21 mouse cellular contexts compared by ENCODE assay signal in the genomic region with DNA sequence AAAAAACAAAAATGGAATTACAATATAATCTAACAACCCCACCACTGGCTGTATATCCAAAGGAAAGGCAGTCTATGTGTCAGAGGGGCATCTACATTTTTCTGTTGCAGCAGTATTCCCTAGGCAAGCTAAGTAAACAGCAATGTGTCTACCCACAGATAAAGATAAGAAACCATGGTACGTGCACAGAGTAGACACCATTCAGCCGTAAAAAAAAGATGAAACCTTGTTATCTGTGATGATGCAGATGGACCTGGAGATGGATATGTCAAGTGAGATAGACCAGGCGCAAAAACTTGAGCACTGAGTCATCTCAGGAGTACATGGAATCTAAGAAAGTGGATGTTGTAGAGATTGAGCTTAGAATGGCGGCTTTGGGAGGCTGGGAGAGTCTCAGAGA. TPM values are rescaled to one million over a fixed set of nuclear protein-coding genes. Genes with fewer than 3 reads are reported as not detected.
A peak's percentile ranks its signal among the peaks of the same experiment; 100 is the strongest.
DNase-seq lines count a peak whose midpoint lies in the region; ATAC-seq and TF ChIP-seq lines count a peak whose summit lies in the region.
"Had no signal": no experiment of that assay in that cellular context is flagged by ENCODE, and none has a peak within 500 bp of the region (broad histone marks: within the 10 kb centered on the region; RNA-seq: fewer than 3 reads in every experiment).

No protein-coding gene starts in this region.

- TF ChIP-seq CTCF in forebrain, postnatal 0 days (IDR thresholded peaks at IDR 0.05; ENCODE audit: low read depth) = no peak

- no peaks in the 10 kb centered on the region for H3K4me1 ChIP-seq in liver, embryonic 11.5 days (replicated peaks; ENCODE audit: control insufficient read depth, insufficient read depth, low read length)
- 0 out of 2 replicates have a peak, but pooled peaks cover 4% of the 10 kb centered on the region for H3K4me1 ChIP-seq in liver, embryonic 12.5 days
- no peaks in the 10 kb centered on the region for H3K4me1 ChIP-seq in liver, embryonic 16.5 days (ENCODE audit: control insufficient read depth, low read depth, low read length)
- no peaks in the 10 kb centered on the region for H3K4me1 ChIP-seq in forebrain, postnatal 0 days (ENCODE audit: insufficient read depth)

- no peak overlapping the region for H3K9ac ChIP-seq in liver, embryonic 11.5 days (ENCODE audit: low read depth, low read length)
- no peak overlapping the region for H3K9ac ChIP-seq in liver, embryonic 12.5 days
- no peak overlapping the region for H3K9ac ChIP-seq in liver, embryonic 16.5 days (ENCODE audit: low read depth, low read length)
- H3K9ac ChIP-seq in forebrain, postnatal 0 days = no peak overlapping the region
- H3K9ac ChIP-seq: embryonic facial prominence, embryonic 13.5 days; forebrain, embryonic 12.5 days; heart, embryonic 12.5 days had no signal

- no peak for DNase-seq in liver, embryonic 11.5 days (ENCODE audit: low spot score)
- DNase-seq in liver = no peak
- no peak for DNase-seq in spleen, adult 12 weeks (ENCODE audit: low spot score)
- no peak for DNase-seq in ovary, postnatal 36 days (ENCODE audit: low spot score)
- DNase-seq in forebrain, postnatal 0 days = no peak
- DNase-seq: adrenal gland, postnatal 14 days; cerebellum, adult 18-20 months; cerebellum, adult 9-11 months; cerebellum, postnatal 36 days; gastrocnemius, postnatal 14 days; heart, adult 2 months had no signal

- peak; percentile 83 for ATAC-seq in liver, embryonic 11.5 days (replicated peaks; ENCODE audit: low FRiP score)
- peak; percentile 70 for ATAC-seq in liver, embryonic 12.5 days
- peak; percentile 62 for ATAC-seq in liver, embryonic 16.5 days (ENCODE audit: low read depth)
- ATAC-seq in forebrain, postnatal 0 days = no peak
- ATAC-seq: activated CD4-positive, CD25-positive, alpha-beta regulatory T cell, adult 4 months; forebrain, embryonic 16.5 days; hindbrain, embryonic 16.5 days; Patski had no signal

- H3K4me3 ChIP-seq in liver, embryonic 11.5 days (ENCODE audit: low read depth, low read length) = no peak overlapping the region
- H3K4me3 ChIP-seq in liver, embryonic 12.5 days = no peak overlapping the region
- H3K4me3 ChIP-seq in liver, embryonic 16.5 days (ENCODE audit: low read depth, low read length) = no peak overlapping the region
- no peak overlapping the region for H3K4me3 ChIP-seq in forebrain, postnatal 0 days (ENCODE audit: low read depth, low read length)
- H3K4me3 ChIP-seq: embryonic facial prominence, embryonic 13.5 days; forebrain, embryonic 12.5 days; heart, adult 2 months; heart, embryonic 12.5 days had no signal

- H3K4me2 ChIP-seq in liver, embryonic 11.5 days = no peak overlapping the region
- H3K4me2 ChIP-seq in liver, embryonic 12.5 days = no peak overlapping the region
- no peak overlapping the region for H3K4me2 ChIP-seq in liver, embryonic 16.5 days (ENCODE audit: low read depth, low read length)
- no peak overlapping the region for H3K4me2 ChIP-seq in forebrain, postnatal 0 days (ENCODE audit: low read depth)
- H3K4me2 ChIP-seq: embryonic facial prominence, embryonic 13.5 days; forebrain, embryonic 12.5 days; heart, embryonic 12.5 days had no signal

- 30% methylated on average over 4 of the region's 4 CpGs for WGBS in liver, embryonic 11.5 days
- 17% methylated on average over 4 of the region's 4 CpGs for WGBS in liver, embryonic 12.5 days (ENCODE audit: insufficient replicate concordance)
- WGBS in liver, embryonic 16.5 days (ENCODE audit: insufficient replicate concordance) = 26% methylated on average over 4 of the region's 4 CpGs
- WGBS in forebrain, postnatal 0 days = 88% methylated on average over 4 of the region's 4 CpGs

- no peak overlapping the region for H3K27ac ChIP-seq in liver, embryonic 11.5 days (ENCODE audit: low read depth, low read length)
- H3K27ac ChIP-seq in liver, embryonic 12.5 days = no peak overlapping the region
- no peak overlapping the region for H3K27ac ChIP-seq in liver, embryonic 16.5 days (ENCODE audit: low read length)
- no peak overlapping the region for H3K27ac ChIP-seq in forebrain, postnatal 0 days (ENCODE audit: low read depth, low read length)
- H3K27ac ChIP-seq: embryonic facial prominence, embryonic 13.5 days; forebrain, embryonic 12.5 days; heart, adult 2 months had no signal

- H3K27me3 ChIP-seq in liver, embryonic 11.5 days (replicated peaks; ENCODE audit: control insufficient read depth, insufficient read depth, low read length) = no peaks in the 10 kb centered on the region
- peaks cover 6% of the 10 kb centered on the region; the same call in 1 of the 2 replicates for H3K27me3 ChIP-seq in liver, embryonic 12.5 days (replicated peaks)
- no peaks in the 10 kb centered on the region for H3K27me3 ChIP-seq in liver, embryonic 16.5 days (ENCODE audit: control insufficient read depth, insufficient read depth, low read depth, low read length)
- no peaks in the 10 kb centered on the region for H3K27me3 ChIP-seq in forebrain, postnatal 0 days (ENCODE audit: insufficient read depth, low read length)
- H3K27me3 ChIP-seq: CH12.LX; embryonic facial prominence, embryonic 13.5 days; forebrain, embryonic 12.5 days; heart, embryonic 12.5 days had no signal

- H3K9me3 ChIP-seq in liver, embryonic 11.5 days (ENCODE audit: control insufficient read depth, low read length) = no peaks in the 10 kb centered on the region
- no peaks in the 10 kb centered on the region for H3K9me3 ChIP-seq in liver, embryonic 12.5 days (replicated peaks)
- no peaks in the 10 kb centered on the region for H3K9me3 ChIP-seq in liver, embryonic 16.5 days (replicated peaks; ENCODE audit: control insufficient read depth, low read length)
- no peaks in the 10 kb centered on the region for H3K9me3 ChIP-seq in forebrain, postnatal 0 days (ENCODE audit: low read length)
- H3K9me3 ChIP-seq: embryonic facial prominence, embryonic 13.5 days; forebrain, embryonic 12.5 days; heart, embryonic 12.5 days had no signal

- no peaks in the 10 kb centered on the region for H3K36me3 ChIP-seq in liver, embryonic 11.5 days (ENCODE audit: control insufficient read depth, insufficient read depth, low read length)
- no peaks in the 10 kb centered on the region for H3K36me3 ChIP-seq in liver, embryonic 12.5 days
- H3K36me3 ChIP-seq in liver, embryonic 16.5 days (ENCODE audit: control insufficient read depth, insufficient read depth) = no peaks in the 10 kb centered on the region
- H3K36me3 ChIP-seq in forebrain, postnatal 0 days (ENCODE audit: insufficient read depth) = no peaks in the 10 kb centered on the region
- H3K36me3 ChIP-seq: embryonic facial prominence, embryonic 13.5 days; forebrain, embryonic 12.5 days; heart, embryonic 12.5 days had no signal

RNA-seq across cellular contexts. Expression of gene Gpr1, which starts 10.7 kb away (rescaled TPM):
- 0.09 and 0.14 TPM in 2 replicates for polyA plus RNA-seq in liver, embryonic 11.5 days (2014; fragmentation: Nextera tagmentation; extraction: Ambion mirVana)
- polyA plus RNA-seq in liver, embryonic 12.5 days (2016; fragmentation: Nextera tagmentation; extraction: Ambion mirVana) = 0.08 TPM in 1 of 2 replicates, not detected in the other
- polyA plus RNA-seq in liver, embryonic 16.5 days (2015; fragmentation: Nextera tagmentation; extraction: Ambion mirVana) = 0.04 TPM in 1 of 2 replicates, not detected in the other
- total RNA-seq in forebrain, postnatal 0 days (2014; rRNA removed) = 0.62 and 0.95 TPM in 2 replicates
- 0.45 and 0.47 TPM in 2 replicates for polyA plus RNA-seq in forebrain, postnatal 0 days (2015; fragmentation: Nextera tagmentation; extraction: Ambion mirVana)
- total RNA-seq: CH12.LX had no signal
- polyA plus RNA-seq: embryonic facial prominence, embryonic 13.5 days; Patski had no signal

RNA-seq across cellular contexts. Expression of gene Zdbf2, which starts 48.1 kb away (rescaled TPM):
- 3.8 TPM in 2 replicates for polyA plus RNA-seq in liver, embryonic 11.5 days (2014; fragmentation: Nextera tagmentation; extraction: Ambion mirVana)
- 1.6 and 1.7 TPM in 2 replicates for polyA plus RNA-seq in liver, embryonic 12.5 days (2016; fragmentation: Nextera tagmentation; extraction: Ambion mirVana)
- polyA plus RNA-seq in liver, embryonic 16.5 days (2015; fragmentation: Nextera tagmentation; extraction: Ambion mirVana) = 0.44 and 0.77 TPM in 2 replicates
- total RNA-seq in forebrain, postnatal 0 days (2014; rRNA removed) = 18.4 and 30.3 TPM in 2 replicates
- polyA plus RNA-seq in forebrain, postnatal 0 days (2015; fragmentation: Nextera tagmentation; extraction: Ambion mirVana) = 7.4 and 23.9 TPM in 2 replicates
- total RNA-seq: CH12.LX had no signal
- polyA plus RNA-seq: activated CD4-positive, CD25-positive, alpha-beta regulatory T cell, adult 4 months; Patski had no signal

RNA-seq across cellular contexts. Expression of gene Ndufs1, which starts 48.4 kb away (rescaled TPM):
- 184 and 197 TPM in 2 replicates for polyA plus RNA-seq in liver, embryonic 11.5 days (2014; fragmentation: Nextera tagmentation; extraction: Ambion mirVana)
- polyA plus RNA-seq in liver, embryonic 12.5 days (2016; fragmentation: Nextera tagmentation; extraction: Ambion mirVana) = 133 and 137 TPM in 2 replicates
- polyA plus RNA-seq in liver, embryonic 16.5 days (2015; fragmentation: Nextera tagmentation; extraction: Ambion mirVana) = 92.7 and 96.4 TPM in 2 replicates
- 122 and 147 TPM in 2 replicates for total RNA-seq in forebrain, postnatal 0 days (2014; rRNA removed)
- polyA plus RNA-seq in forebrain, postnatal 0 days (2015; fragmentation: Nextera tagmentation; extraction: Ambion mirVana) = 110 and 111 TPM in 2 replicates

RNA-seq across cellular contexts. Expression of gene Eef1b2, which starts 48.4 kb away (rescaled TPM):
- polyA plus RNA-seq in liver, embryonic 11.5 days (2014; fragmentation: Nextera tagmentation; extraction: Ambion mirVana) = 694 and 775 TPM in 2 replicates
- 388 and 395 TPM in 2 replicates for polyA plus RNA-seq in liver, embryonic 12.5 days (2016; fragmentation: Nextera tagmentation; extraction: Ambion mirVana)
- 207 and 226 TPM in 2 replicates for polyA plus RNA-seq in liver, embryonic 16.5 days (2015; fragmentation: Nextera tagmentation; extraction: Ambion mirVana)
- total RNA-seq in forebrain, postnatal 0 days (2014; rRNA removed) = 769 and 814 TPM in 2 replicates
- 477 and 542 TPM in 2 replicates for polyA plus RNA-seq in forebrain, postnatal 0 days (2015; fragmentation: Nextera tagmentation; extraction: Ambion mirVana)
